Mouse (Mus musculus) layer of hippocampus, postnatal 14 days (tissue): Measurements from ENCODE around the gene Homer2. TPM values are rescaled to one million over a fixed set of nuclear protein-coding genes. Genes with fewer than 3 reads are reported as not detected.

Experiments used
- DNase-seq, 2 experiments: peaks; one replicate each; pipeline ENCODE4 v3.0.0; 2021 to 2022; ENCODE audit warnings: low spot score in 2 of 2, mixed read lengths in 1 of 2
- total RNA-seq, 2 experiments: library from RNA; stranded (reverse); gene quantifications; 2 replicates each; pipeline ENCODE4 v1.2.3; 2021

Gene Homer2
- total RNA-seq, 2 experiments from 2014 or later = 96.9 to 104 TPM

DNA sequence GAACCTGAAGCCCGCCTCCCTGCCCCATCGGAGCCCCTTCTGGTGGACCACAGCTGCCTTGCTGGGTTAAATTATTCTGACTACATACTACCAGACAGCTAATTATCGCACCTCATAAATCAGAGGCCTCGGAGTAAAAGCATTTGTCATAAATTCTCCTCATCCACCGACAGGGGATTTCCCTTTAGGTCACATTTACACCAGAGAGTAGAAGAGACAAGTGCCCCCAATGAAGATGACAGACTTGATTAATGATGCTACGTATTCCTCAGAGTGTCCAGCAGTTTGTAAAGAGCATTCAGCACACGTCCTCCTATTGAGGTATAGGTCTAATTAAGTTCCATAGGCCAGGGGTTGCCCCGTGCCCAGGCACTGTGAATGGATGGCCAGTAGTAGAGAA is 50.7 kb downstream of the Homer2 start:
- no peak for DNase-seq

DNA sequence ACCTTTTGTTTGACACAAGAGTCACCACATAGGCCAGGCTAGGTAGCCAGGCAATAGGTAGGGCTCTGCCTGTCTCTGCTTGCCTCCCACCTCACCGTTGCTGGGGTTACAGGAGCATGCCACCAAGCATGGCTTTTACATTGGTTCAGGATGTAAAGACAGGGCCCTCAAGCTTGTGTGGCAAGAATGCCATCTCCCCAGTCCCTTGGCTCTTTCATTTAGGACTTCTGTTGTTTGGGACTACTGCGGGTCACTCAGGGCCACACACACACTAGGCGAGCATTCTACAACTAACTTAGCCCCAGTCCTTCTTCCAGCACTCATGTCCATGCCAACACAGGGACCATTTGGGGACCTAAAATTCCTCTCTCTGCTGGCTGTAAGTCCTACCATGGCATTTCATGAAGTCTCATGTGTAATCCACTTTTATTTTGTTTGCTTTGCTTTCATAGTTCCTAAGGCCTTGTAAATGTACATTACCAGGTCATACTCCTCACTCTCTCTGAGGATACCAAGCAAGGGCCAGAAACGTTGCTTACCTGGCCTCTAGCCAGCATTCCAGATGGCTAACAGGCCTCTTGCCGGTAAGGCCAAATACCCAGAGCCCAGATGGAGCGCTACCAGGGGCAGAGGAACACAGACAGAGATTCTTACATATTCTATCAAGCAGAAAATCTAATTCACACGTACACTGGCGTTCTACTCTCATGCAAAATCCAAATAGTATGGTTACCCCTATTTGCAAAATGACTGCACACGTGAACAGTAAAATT is 52.2 kb downstream of the Homer2 start:
- DNase-seq = peak in 1 of 2 experiments; percentile 48

DNA sequence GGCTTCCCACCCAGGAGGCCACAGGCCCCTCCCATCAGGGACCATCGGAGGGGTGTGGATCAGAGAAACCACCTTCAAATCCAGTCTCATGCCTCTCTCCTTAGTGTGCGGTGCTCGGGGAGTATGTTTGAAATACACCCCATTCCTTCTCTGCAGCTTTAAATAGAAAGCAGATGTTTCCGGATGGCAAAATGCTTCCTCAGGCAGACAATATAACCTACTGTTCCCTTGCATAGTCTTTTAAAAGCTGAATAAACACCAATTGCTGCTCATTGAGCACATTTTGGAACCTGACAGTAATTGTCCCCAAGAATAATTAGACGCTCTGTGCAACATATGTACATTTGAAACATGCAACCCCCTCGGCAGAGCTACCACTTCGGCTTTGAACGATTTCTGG is 53.3 kb downstream of the Homer2 start:
- peak in 1 of 2 experiments; percentile 63 for DNase-seq

DNA sequence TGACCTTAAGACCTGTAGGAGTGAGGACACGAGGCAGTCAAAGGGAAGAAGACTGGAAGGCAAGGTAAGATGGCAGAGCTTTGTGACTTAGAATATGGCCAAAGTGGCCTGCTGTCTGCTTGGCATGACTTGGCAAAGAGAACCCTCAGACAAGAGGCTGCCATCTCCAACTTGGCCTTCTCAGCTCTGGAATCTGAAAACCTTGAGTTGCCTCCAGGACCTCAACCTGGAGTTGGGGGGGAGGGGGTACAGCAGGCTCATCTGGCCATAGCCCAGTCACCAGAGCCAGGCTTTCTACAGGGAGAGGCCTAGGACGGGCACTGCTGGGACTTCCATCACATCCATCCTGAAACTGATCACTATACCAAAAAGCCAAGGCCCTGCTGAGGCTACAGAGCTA is 55.0 kb downstream of the Homer2 start:
- DNase-seq = no peak

DNA sequence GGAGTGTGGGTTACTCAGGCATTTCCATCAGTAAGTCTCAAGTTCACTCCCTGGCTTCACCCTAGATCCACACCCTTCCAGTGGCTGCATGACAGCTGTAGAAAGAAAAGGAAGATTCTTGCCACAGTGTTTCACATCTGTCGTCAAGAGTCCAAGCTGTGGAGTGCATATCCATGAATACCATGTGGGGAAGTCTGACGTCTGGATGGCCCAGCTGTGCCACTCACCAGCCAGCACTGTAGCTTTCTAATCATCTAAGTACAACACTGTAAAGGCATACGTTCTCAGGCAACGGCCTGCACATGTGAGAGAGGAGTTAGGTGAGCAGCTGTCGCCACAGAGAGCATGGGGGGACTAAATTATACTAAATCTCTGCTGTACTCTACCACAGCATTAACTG is 56.0 kb downstream of the Homer2 start:
- DNase-seq = no peak

DNA sequence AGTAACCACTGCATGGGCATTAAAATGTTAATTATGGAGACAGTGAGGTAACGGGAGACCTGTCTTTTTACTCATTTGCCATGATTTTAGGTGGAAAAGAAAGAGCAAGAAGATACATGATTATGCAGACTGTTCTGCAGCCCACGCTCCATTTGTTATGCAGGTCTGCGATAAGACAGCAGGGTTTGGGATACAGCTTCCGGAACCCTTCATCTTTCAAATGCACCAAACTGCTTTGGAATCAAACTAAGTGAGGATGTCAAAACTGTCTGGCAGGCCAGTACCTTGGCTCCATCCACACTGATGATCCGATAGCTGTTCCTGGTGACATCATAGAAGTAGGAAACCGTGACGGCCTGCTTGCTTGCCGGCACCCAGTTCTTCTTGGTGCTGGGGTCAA is 58.1 kb downstream of the Homer2 start:
- DNase-seq = peak in 1 of 2 experiments; percentile 44

DNA sequence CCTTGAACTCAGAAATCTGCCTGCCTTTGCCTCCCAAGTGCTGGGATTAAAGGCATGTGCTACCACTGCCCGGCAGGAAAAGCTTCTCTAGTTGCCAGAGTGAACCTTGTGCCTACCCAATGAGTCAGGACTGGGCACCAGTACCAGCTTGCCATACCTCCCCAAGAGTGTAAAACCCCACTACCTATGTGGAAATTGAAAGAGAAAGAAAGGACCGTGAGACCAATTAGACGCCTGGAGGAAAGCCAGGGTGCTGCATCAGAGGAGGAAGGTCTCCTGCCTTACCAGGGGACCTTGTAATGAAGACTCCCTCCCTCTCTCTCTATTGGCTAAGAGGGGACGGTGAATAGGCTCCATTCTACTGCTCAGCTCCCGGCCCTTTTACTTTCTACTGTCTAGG is 59.4 kb downstream of the Homer2 start:
- DNase-seq = no peak

DNA sequence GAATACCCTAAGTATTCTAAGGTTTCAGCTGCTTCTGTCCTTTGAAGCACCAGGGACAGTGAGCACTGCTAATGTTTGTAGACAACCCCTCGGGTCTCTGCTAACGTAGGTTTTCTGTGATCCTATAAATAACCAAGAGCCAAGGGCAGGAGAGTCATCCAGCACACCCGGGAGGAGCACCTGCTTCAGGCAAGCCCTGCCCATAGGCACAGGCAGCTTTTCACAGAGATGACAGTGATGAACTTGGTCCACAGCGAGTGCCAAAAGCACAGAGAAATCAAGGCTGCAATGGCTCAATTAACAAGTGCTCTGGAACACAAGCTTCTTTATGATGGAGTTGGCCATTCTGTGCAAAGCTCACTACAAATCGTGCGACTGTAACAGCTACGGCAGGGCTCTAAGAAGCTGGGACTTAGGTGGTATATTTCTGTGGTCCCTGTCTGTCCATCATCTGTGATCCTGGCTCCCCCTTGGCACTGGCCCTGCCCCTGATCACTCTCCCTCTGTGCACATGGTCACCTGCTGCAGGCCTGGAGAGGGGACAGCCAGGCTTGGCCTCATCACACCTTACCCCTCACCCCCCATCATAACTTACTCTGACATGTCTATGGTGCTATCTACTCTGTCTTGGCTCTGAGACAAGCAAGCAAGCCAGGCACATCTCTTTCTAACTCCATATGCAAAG is 62.6 kb downstream of the Homer2 start:
- no peak for DNase-seq

DNA sequence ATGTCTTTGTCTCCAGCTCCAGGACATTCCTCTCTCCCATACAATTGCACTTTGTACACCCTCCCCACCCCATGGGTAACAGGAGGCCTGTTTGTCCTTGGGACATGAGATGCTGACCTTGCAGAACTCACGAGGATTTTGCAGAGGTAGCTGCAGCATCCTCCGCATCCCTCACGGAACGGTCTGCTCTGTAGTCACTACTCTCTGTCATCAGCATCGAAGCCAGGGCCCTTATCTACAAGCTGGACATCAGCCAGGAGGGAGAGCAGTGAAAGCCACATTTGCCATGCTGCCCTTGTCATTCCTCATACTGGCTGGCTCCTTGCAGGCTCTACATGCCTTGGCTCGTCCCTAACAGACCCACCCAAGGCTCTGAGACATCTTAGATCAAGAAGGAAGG is 66.2 kb downstream of the Homer2 start:
- no peak for DNase-seq

DNA sequence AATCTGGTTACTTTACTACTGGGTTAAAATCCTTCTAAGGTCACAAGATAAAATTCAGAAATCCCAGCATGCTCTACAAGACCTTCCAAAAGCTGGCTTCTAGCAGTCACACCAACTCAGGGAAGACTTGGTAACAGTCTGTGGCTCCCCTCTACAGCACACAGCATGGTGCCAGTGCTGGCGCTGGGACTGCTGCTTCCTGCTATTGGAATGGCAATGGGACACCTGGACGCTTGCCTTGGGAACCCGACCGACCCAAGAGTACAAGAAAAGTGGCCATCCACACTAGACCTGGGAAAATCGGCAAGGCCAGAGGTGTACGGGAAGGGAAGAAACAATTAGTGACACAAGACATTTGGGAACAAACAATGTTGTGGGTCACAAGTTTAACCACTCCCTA is 74.7 kb downstream of the Homer2 start:
- DNase-seq = no peak

DNA sequence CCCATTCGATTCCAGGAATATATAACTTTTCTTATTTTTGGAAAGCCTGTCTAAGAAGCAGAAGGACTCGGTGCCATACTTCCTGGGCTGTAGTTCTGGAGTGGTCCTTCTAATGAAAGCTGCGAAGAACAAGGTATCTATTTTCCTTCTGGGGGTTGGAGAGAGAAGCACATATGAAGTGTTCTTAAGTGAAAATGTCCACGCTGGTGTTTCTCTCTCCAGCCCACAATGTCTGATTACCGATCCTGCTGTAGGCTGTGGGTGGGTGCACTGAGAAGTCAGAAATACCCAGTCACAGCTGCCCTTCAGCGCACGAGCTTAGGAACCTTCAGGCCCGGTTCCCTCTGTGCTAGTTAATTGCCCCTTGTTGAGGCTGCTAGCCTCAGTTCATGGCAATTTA is 76.1 kb downstream of the Homer2 start:
- DNase-seq = no peak

DNA sequence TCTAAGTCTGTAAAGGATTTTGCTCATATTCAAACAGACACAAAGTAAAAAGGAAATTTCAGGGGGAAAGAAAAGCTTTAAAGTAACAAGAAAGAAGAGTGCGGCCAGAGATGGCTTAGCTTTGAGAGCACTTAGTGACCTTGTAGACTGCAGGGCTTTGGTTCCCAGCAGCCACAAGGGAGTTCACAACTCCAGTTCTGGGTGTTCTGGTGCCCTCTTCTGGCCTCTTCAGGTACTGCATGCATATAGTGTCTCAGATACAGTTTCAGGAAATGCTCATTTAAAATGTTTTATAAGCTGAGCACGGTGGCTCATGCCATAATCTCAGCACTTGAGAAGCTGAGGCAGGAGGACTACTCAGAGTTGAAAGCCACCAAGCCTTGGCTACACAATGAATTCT is 80.9 kb downstream of the Homer2 start:
- no peak for DNase-seq

DNA sequence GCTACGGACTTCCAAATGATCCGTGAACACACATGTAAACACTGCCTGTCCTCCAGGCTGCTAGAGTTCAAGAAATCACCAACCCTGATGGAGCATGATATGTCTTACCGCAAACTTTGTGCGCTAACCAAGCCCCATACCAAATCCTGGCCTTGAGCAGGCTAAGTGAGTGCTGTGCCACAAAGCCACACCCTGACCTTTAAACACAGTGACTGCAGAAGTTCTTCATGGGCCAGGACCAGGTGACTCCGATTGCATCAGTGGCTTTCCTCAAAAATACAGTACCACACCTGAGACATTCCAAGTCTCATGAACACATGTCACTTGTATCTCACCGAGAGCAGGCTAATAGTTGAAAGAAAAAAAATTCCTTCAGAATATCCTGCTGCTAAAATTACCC is 83.6 kb downstream of the Homer2 start:
- DNase-seq = no peak

DNA sequence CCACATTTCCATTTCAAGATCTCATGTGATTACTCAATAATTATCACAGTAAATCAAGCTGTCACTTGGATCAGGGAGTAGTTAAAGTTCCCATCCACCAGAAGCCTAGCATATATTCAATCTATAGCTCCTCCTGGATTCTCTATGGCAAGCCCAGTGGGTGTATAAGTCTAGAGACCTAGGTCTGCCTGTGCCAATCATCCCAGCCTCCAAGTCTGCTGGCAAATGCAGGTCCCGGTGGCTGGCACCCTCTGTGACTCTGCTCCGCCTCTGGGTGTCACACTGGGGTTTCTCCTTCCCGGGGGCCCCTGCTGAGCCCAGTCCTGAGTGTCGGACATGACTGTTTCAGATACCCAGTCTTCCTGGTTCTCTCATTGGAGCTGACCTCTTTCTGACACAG is 84.5 kb downstream of the Homer2 start:
- no peak for DNase-seq

DNA sequence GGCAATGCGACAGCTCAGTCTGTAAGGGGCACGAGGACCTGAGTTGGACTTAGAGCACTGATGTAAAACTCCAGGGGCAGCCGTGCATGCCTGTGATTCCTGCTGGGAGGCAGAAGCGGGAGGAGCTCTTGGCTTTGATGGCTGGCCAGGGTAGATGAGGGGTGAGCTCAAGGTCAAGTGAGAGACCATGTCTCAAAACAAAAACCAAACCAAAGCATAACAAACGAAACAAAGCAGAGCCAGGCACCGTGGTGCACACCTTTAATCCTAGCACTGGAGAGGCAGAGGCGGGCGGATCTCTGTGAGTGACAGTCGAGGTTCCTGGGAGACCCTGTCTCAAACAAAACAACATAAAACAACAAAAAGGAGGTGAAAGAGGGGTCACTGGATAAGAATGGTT is 92.3 kb downstream of the Homer2 start:
- DNase-seq = no peak

DNA sequence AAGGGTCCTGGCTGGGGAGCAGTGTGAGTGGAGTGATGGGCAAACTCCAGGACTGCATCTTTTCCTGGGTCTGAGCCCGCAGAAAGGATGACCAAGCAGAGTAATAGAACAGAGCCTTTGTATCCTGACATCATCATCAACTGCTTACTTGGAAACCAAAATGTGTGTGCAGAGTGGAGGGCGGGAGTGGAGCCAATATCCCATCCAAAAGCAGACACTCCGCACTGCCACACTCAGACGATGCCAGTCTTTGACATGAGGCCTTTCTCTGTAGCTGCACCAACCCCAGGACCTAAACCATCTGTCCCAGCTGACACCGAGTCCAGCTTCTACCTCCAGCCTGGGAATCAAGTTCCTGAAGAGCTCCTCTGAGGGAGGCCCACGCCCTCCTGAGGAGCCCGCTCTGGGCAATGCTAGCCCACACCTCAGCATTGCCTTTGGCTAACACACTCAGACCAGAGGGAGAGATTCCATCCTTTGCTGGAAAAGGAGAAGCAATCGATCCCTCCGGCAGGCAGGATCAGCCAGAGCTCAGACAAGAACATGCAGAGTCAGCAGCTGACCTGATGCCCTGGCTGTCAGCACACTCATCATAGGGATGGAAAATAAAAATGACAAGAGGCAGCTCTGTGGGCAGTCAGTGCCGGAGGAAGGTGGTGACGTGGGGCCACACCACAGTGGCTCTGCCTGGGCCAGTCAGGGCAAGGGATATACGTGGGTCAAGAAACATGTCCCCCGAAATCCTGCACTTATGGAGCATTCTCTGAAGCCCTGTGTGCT is 94.3 kb downstream of the Homer2 start:
- DNase-seq = no peak

DNA sequence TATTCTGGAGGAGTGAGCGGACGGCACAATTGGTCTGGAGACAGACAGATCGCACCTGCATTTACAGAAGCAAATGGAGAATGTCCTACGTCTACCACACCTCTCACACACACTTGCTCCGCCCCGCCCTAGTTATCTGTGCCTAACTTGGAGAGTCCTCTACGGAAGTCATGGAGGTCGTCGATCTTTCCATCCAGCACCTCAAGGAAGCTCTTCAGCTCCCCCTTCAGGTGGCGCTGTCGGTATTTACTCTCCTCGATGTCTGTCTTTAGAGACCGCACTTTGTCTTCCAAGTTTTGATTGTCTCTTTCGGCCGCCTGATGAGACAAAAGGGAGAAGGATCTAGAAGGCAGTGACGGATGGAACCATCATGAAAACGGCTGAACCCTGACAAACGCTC is 97.2 kb downstream of the Homer2 start:
- DNase-seq = no peak

DNA sequence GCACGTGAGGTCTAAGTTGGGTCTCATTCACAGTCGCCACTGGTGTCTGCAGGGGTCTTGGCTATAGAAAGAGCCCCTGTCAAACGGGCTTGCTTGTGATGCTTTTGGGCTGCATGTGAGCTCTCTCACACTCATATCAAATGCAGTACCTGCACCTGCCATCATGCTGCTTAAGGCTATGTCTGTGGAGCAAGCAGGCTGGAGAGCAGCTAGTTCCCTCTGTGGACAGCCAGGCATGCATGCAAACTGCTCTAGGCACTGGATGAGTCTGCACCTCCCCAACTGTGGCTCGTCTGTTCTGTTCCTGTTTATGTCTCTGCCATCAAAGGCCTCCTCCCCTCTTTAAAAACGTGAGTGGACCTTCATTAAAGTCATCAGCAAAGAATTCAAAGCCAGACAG is 100.9 kb downstream of the Homer2 start:
- no peak for DNase-seq

DNA sequence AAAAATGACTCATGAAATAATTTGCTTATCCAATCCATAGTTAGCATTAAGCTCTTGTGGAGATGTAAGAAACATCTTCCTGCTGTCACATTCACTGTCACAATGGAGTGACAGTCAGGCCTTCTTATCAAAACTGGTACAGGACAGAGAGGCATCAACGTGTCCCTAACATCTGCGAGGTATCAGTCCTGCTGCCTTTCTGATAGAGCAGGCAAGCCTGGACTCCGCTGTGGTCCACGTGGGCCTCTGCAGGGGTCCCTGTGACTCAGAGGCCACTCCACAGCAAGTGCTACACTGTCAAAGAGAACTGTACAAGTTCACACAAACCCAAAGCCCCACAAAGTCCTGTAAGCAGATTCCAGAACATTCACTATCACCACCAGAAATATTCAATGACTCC is 101.8 kb downstream of the Homer2 start:
- no peak for DNase-seq

DNA sequence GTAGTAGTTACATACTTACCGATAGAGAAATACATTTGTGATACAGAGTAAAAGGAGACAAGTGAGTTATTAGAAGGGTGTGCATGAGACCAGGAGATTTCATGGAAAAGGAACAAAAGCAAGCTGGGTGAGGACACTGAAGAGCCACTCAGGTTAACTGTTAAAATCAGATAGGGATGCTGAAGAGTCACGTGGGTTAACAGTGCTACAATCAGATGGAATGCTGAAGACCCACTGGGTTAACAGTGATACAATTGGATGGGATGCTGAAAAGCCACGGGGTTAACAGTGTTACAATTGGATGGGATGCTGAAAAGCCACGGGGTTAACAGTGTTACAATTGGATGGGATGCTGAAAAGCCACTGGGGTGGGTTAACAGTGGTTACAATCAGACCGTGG is 102.3 kb downstream of the Homer2 start:
- DNase-seq = no peak

DNA sequence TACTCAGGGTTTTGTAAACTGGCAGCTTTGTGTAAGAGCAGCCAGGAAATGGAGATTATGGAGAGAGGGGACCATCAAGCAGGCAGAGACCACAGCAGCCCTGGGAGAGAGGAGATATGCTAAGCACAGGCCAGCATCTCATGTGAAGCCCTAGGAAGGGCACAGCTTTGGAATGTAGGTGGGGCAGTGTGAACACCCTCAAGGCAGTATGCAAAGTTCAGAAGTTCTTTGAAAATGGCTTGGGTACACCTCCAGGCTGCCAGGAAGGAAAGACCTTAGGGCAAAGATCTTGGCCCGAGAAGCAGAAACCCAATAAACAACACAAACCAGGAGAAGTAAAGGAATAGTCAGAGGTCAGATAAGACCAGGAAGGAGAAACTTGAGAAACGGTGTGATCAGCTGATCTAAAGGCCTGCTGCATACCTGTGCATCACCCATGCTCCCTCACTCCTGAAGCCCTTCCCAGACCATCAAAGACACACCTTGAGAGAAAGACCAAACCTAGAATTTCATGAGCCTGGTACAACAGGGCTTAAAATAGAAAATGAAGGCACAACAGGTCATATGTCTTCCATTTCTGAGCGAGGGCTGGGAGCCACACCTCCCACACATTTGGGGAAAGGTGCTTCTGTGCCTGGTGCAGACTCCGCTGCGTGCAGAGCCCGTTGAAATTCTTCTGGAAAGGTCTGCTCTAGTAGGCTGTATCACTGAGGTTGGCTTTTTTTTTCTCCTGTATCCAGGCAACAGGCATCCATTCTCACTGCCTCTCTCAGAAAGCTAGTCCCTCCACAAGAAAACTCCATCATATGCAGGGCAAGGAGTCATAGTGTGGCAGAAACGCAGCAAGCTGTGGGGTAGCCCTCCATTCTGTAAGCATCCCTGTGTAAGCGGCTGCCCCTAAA is 107.7 kb downstream of the Homer2 start:
- no peak for DNase-seq
